Mouse (Mus musculus) urinary bladder, postnatal 10 days (tissue): ENCODE data around the gene Trpm6.

Source experiments
- DNase-seq: peaks from one replicate; pipeline ENCODE4 v3.0.0; 2022; ENCODE audit warnings: low spot score

Gene Trpm6

DNA sequence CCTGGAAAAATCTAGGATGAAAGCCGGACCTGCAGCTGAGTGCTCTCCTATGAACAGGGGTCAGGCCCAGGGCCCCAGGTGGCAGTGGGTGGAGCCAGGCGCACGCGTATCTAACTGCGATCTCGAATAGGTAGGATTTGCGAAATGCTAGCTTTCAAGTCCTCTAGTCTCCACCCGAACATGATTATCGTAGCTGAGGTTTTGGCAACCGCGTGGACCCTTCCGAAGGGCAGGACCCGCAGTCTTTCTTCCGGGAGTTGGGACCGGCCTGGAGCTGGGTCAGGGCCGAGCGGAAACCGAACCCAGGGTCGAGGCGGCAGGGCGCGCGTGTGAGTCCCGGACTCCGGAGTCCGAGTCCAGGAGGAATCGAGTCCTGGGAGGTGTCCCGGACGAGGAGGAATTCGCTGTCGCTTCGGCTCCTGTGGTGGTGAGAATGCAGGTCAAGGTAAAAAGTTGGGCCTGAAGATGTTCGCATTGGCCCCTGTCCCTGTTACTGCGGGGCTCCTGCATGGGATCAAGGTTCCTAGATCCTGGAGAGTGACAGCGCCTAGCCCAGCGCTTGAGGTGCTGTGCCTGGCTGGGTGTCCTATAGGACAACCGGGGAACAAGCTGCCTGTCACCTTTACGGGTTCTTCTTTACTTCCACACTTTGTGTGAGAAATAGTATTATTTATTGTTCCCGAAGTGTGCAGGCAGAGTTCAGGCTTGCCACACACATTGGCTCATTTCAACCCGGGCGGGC, at the start of gene Trpm6:
TSS of gene Trpm6 (plus strand) at position 386 of the 742 bp plus-strand sequence.
- no peak for DNase-seq

DNA sequence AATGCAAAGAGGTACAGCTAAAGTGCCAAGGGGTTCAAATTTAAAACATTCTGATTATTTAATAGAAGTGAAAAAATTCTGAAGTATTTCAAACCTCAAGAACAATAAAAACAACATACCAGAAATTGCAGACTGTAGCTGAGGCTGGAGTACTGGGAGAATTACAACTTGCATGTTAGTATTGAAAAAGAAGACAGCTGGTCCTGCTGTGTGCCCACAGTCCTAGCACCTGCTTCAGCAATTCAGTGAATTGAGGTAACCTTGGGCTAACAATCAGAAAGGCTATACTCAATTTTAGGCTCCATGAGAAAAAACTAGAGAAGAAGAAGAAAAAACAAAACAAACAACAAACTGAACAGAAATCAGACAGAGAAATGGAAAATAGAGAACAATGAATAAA, 41.7 kb upstream of the Trpm6 start:
- DNase-seq: no peak

DNA sequence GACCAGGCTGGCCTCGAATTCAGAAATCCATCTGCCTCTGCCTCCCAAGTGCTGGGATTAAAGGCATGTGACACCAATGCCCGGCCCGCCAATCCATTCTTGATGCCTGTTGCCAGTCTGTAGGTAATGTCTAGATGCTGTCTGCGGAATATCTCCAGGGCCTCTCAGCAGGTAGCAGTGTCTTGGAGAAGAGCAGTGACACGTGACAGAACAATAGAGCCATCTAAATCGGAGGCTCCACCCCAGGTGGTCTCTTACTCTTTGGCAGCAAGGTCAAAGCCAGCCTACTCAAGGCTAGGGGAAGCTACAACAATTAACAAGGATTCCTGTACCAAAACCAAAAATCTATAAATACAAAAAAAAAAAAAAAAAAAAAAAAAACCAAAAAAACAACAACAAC, 38.9 kb upstream of the Trpm6 start:
- no peak for DNase-seq

DNA sequence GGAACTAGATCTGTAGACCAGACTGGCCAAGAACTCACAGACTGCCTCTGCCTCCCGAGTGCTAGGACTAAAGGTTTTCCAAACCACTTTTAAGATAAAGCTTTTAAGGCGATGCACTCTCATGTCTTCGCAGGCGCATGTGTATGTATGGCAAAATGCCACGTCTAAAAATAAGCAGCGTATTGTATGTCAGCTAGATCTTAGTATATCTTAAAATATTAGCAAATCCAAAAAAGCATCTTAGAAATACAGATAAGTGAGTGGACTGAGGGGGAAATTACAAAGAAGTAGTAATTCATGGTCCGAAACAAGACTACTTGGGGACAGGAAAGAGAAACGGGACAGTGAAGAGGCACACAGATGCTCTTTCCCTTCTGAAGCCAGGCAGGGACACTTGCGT, 38.2 kb upstream of the Trpm6 start:
- no peak for DNase-seq

DNA sequence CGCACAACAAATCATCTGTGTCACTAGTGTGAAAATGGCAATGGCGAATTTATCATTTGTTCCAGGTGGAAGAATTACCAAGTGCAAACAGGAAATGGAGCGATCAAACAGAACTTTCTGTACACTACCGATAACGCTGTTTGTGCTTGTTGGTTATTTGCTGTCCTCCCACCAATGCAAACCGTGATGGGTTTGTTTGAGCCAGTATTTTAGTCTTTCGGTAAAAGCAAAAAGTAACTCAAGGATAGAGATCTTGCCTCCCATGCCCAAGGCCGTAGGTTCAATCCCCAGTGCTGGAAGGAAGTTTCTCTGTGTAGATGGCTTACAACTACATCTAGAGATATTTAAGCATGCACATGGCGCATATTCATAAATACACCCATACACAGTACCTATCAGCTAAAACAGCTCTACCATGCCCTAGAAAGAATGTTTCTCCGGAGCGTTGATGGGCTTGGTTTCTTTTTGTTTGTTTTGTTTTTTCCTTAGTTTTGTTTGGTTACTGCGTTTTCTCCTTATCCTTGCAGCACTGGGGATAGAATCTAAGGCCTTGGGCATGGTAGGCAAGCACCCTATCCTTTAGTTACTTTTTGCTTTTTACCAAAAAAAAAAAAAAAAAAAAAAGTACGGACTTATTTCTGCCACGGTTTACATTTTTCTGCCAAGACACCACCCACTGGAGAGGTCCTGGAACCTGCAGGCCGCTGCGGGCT, 37.5 kb upstream of the Trpm6 start:
- DNase-seq: no peak

DNA sequence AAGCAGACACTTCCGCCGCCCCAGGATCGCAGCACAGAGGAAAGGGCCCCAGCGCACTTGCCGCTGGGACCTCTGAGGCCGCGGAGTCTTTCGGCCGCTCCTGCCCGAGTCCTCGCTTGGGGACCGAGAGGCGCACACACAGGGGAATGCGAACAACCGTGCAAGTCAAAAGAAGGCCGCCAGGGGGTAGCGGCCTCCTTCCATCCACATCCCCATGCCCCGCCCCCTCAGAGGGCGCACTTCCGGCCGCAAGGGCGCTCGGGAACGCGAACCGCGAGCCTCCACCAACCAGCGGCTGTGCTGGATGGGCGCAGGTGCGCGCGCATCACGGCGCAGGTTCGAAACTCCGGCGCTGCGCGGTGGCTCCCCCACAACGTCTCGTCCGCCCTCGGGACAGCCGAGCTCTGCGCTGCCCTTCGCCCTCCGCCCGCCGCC, 36.9 kb upstream of the Trpm6 start, which contains the start of gene D030056L22Rik:
TSS of gene D030056L22Rik (plus strand) at position 328 of the 435 bp plus-strand sequence.
- peak; percentile 89 for DNase-seq

DNA sequence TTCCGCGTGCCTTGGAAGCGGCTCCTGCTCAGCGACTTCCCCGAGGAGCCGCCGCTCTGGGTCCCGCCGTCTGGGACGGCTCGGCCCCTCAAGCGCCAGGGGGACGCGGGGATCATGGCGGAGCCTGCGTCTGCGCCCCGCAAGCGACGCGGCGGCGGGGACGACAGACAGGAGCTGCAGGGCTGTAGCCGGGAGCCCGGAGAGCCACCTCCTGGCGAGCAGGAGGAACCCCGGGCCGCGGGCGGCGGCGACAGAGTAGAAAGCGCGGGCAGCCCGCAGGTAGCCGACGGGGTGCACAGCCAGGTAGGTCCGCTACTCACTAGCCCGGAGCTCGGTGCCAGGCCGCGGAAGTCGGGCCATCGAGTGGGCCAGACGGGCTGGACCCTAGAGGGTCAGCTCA, 36.4 kb upstream of the Trpm6 start:
- peak; percentile 11 for DNase-seq

DNA sequence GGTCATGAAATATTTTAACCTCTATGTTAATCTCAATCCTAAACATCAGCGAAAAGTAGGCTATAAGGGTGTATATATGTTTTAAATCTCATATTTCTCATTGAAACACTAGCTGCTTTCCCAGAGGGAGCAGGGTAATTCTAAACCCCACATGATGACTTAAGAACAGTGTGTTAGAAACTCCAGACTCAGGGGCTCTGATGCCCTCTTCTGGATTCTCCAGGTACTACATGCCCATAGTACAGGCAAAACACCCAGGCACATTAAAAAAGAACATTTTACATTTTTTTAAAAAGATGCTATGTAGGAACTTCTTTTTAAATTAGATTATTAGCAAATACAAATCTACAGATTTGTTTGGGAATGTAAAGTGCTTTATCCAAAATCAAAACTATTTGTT, 33.4 kb upstream of the Trpm6 start:
- DNase-seq: no peak

DNA sequence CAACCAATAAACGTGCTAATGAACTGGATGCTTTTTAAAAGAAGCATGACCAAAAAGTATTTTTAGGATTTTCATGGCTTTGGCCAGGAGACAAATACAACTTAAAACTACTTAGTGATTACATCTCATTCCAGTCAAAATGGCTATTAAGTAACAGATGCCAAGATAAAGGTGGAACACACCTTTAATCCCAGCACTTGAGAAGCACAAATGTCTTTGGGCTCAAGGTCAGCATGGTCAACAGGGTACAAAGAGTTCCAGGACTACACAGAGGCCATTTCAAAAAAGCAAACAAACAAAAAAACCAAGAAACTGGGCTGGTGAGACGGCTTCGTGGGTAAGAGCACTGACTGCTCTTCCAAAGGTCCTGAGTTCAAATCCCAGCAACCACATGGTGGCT, 29.4 kb upstream of the Trpm6 start:
- no peak for DNase-seq

DNA sequence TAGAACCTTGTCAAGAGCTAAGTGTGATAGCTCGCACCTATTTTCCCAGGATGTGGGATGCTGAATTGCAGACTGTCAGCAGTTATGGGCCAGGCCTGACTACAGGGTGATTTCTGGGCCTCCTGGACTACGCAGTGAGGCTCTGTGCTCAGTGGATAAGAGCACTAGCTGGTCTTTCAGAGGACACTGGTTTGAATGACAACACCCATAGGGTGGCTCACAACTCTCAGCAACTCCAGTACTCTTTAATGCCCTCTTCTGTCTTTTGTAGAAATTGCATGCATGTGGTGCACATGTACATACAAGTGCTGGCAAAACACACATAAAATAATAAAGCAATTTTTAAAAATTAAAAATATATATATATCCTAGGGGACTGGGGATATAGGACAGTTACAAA, 24.6 kb upstream of the Trpm6 start:
- DNase-seq: no peak

DNA sequence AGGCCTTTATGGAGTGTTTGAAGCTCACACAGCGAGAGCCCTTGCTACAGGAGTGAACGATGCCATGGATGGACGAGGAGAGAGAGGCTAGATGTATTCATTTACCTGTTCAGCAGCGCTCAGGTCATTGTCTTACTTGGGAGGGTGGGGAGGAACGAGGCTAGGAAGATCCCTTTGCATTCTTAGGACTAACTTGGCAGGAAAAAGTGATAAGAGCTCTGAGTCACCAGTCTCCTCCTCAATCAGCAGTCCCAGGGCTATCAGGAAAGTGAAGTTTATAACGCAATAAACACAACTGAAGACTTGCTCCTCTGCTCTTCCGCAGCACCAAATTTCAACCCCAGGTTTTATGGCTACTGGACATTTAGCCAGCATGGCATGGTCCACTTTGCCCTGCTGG, 19.5 kb upstream of the Trpm6 start:
- no peak for DNase-seq

DNA sequence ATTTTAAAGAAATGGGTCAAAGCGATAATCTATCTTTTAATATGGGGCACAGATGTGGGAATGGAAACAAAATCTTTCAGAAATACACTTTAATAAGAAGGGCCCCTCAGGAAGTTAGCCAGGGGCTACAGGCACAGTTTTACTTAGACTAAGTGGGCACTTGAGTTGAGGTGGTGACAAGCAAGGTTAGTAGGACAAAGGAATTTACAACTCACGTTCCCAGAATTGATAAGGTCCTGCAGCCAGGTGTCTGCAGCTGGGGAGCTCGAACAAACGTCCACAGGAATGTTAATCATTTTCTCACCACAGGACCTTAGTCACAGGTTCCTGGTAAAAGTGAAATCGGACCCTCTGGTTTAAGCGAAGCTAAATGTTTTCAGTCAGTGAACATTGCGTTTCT, 18.7 kb upstream of the Trpm6 start:
- no peak for DNase-seq

DNA sequence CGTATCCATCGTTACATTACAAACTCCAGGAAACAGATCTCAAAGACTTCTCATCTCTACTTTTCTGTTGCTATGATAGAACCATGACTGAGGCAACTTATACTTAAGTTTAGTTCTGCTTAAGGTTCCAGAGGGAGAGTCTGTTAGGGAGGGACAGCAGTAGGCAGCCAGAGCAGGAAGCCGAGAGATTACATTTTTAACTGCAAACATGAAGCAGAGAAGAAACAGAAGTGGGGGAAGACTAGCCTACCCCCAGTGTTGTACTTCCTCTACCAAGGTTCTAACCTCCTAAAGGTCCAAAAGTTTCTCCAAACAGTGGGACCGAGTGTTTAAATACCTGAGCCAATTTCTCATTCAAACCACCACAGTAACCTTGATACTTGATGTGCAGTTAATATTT, 13.9 kb upstream of the Trpm6 start:
- no peak for DNase-seq

DNA sequence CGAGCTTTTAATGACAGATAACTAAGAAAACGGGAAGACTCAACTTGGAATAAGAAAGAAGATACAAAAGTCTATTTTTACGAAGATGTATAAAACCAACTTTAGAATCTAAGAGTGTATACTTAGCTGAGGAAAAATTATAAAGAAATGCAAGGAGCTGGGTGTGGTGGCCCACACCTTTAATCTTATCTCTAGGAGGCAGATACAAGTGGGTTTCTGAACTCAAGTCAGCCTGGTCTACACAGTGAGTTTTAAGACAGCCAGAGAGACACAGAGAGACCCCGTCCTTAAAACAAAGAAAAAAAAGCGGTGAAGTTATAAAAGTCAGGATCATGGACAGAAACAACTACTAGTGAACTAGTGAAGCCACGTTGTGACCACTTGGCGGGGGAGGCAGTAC, 10.6 kb upstream of the Trpm6 start:
- no peak for DNase-seq

DNA sequence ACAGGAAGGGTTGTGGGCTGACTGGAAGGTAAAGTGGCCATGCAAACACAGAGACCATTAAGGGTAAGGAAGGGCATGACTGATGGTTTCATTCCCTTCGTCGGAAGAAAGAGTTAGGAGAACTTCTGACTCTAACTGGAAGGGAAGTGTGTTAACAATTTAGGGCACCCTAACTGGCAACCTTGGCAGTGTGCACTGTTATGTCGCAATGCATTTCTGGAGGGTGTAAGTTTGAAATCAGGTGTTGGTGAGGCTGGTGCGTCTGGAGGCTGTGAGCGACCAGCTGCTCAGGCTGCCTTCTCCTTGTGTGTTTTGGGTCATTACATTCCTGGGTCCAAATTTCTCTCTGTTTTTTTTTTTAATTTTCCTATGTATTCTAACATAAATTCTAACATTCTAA, 5.8 kb upstream of the Trpm6 start:
- DNase-seq: no peak

DNA sequence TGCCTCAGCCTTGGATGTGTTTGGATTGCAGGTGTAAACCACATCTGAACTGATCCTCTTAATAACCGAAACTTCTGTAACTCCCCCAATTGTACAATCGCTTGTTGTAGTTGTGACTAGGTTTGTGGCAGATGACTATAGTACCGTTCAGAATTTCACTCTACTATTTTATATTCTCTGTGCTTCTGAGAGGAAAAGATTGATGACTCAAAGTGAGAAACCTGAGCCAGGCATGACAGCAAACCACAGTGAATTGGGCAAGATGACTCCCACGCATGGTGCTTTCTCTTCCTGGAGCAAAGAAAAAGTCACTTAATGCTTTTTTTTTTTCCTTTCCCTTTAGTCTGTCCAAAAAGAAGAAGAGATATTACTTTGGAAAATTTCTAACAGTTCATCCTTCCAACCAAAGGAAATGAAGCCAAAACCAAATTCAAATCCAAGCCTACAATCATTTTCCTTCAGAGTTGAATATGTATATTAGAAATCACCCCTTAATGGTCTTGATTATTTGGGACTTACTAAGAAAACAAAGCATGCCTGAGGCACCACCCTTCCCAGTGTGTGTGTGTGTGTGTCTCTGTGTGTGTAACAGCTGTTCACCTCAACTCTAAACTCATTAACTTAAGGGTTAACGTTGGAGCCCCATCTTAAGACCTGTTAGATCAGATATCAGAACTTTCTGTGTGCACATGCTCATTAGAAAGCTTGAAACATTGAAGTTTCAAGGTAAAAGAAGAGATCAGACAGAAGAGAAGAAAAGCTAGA, 3.0 kb upstream of the Trpm6 start:
- DNase-seq: no peak

DNA sequence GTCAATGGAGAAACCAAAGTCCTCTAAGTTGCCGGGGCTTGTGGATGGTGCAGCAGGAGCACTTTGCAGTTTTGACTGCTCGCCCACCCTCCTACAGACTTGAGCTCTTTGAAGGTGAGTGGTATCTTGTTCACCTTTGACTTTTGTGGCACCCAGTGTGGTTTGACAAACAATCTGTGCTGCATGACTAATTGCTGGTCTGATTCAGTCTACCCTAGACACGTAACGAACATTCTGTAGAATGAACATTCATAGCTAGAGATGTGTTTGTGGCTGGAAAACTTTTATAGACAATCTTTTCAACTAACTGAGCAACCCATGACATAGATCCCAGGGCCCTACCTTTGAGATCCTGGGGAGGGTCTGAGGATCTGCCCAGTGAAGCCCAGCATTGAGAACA, 2.4 kb upstream of the Trpm6 start:
- no peak for DNase-seq

DNA sequence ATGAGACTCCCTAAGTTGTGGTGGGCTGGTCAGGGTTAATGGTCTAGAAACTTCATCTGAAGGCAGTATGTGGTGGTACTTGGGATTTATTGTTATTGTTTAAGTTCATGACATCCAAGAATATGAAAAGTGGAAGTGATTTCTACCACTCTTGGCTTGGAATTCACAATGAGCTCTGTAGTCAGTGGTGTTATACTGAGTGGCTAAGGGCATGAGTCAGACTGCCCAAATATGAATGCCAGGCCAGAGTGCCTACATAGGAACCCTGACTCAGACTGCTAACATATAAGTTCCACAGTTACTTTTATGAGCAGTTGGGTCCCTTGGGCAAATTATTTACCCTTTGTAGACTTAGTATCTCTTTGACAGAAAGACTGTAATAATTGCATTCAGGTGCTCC, 7.4 kb downstream of the Trpm6 start:
- DNase-seq: no peak

DNA sequence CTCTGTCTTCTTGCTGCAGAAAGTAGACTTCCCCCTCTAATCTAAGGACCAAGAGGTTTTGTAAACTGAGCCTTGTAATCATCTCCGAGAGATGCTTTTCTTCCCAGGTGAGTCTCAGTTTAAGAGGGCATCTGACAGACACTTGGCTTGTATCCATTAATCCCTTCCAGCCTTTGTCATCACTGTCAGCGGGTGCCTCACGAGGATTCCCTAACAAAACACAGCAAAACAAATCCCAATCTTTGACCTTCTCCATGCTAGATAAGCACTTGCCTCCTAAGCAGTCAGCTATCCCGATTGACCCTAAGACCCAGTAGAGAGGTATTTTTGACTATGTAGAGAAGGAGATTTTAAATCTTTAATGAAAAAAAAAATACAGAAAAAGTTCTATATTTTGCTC, 7.9 kb downstream of the Trpm6 start:
- no peak for DNase-seq

DNA sequence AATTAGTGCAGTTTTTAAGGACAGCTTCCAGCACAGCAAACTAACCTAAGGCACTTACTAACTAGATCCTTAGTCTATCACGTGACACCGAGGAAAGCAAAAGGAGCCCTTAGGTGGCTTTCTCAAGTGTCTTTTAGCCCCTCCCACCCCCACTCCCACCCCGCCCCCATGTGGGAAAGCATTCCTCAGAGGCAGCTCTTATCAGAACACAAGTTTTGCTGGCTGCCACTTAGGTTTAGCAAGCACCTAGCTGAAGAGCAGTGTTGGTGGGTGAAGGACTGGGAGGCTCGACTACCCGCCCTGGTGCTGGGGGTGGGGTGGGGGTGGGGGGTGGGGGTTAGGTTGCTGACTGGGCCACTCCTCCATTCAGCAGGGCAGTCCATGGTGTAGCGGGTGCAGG, 8.5 kb downstream of the Trpm6 start:
- DNase-seq: no peak

DNA sequence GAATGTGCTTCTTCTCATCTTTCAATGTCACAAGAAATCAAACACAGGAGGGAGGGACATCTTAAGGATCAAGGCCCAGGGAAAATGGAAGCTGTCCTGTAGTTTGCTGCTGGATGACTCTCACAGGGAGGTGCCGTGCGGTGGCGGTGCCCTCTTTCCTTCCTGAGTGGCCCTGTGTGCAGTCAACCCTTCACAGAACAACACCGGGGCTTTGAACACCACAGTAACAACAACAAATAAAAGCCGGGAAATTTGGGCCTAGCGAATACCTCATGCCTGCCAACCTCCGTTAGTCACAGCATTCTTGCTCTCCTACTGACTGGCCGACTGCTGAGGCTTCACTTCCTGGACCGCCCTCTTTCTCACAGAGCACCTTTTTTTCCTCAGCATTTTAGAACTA, 9.1 kb downstream of the Trpm6 start:
- no peak for DNase-seq

DNA sequence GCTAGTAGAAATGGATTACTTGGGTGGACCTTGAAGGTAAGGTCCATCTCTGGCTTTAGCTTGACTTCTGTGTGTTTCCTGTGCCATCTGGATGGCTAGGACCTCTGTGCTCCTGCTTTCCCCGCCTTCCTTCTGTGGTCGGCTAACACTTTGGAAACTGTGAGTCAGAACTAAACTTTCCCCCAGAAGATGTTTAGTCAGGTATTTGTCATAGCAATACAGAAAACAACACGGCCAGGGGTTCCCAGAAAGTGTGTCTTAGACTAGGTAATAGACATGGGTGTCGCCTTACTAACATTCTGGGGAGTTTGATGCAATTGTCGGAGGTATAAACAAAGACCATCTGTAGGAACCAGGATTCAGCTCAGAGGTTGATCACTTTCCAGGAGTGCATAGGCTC, 16.6 kb downstream of the Trpm6 start:
- no peak for DNase-seq

DNA sequence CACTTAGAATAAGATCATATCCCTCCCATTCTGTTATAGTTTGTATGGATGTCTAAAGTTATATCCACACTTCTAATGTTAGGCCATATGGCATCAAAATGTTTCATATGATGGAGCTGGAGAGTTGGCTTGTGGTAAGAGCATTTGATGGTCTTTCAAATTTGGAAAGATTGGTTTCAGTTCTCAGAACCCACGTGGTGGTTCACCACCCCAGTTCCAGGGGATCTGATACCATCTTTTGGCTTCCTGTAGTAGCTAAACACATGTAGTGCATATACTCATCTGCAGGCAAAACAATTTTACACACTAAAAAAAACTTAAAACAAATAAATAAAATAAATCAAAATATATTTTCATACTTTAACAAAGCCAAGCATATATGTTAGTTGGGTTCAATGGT, 21.3 kb downstream of the Trpm6 start:
- no peak for DNase-seq
